Mouse (Mus musculus) small intestine, adult 2 months (tissue): ENCODE results near the gene Bysl.

Experiments
- CTCF ChIP-seq: fragments of 200-500 bp; IDR thresholded peaks from 2 replicates; pipeline ENCODE4 v1.5.1; 2012; ENCODE audit warnings: low read depth, mild to moderate bottlenecking, control low read depth, inconsistent platforms, low read length, moderate library complexity, mixed read lengths; ENCODE audit not compliant: insufficient replicate concordance, insufficient read length; ENCODE audit errors: extremely low read depth
- POLR2A ChIP-seq: fragments of 200-500 bp; IDR thresholded peaks from 2 replicates; pipeline ENCODE4 v1.6.1; 2012; ENCODE audit warnings: low read depth, mild to moderate bottlenecking, control low read depth, inconsistent platforms, low read length, moderate library complexity

GRCm38 (mm10) chr17:47593854-47594182 lies 17.5 kb downstream of the Bysl start:
- TF ChIP-seq POLR2A: no peak
- TF ChIP-seq CTCF: no peak
